Mouse (Mus musculus): Measurements from ENCODE around the gene Tyms. TPM values are rescaled to one million over a fixed set of nuclear protein-coding genes. Genes with fewer than 3 reads are reported as not detected.
A peak's percentile ranks its signal among the peaks of the same experiment; 100 is the strongest.

Gene Tyms
- total RNA-seq (2021) = 1 to 10 TPM; 3.0 to 3.9 TPM
- long read RNA-seq, experiment 1 = 0 reads
- long read RNA-seq, experiment 2, partial matches to known transcripts = 1 of 4 reads
- long read RNA-seq, experiment 2, other reads (novel, unspliced or antisense) = 3 of 4 reads

GRCm38 (mm10) chr5:30072825-30073821 lies at the start of gene Tyms:
Gene Tyms (minus strand): TSS chr5:30073617.
- intact Hi-C loops (cut with DNase I) = loop anchor here (5.0 kb wide), 1 partner anchor 61 kb away; the partner anchor contains the start of gene Il6
- TF ChIP-seq CTCF (IDR thresholded peaks at IDR 0.05) = no peak; the same call in 1 of the 2 replicates
- Histone ChIP-seq H3K27ac (no peak within 1 kb of the TSS), H3K4me3 (peak within 1 kb of the TSS; percentile 73)
- DNase-seq (ENCODE audit: extremely low spot score in 1 of 2, low spot score in 2 of 2) = peak; percentile 54 to 62

GRCm38 (mm10) chr5:30122481-30122880 lies 49.1 kb upstream of the Tyms start:
- Histone ChIP-seq H3K4me3 (no peak overlapping the region), H3K27ac (no peak overlapping the region)
- no peak for DNase-seq (ENCODE audit: extremely low spot score in 1 of 2, low spot score in 2 of 2)
- no peak for TF ChIP-seq CTCF (IDR thresholded peaks at IDR 0.05)
- intact Hi-C loops (cut with DNase I) = no loop called here

- intact Hi-C loops (cut with DNase I) = no loop called here
- no peak for DNase-seq (ENCODE audit: extremely low spot score in 1 of 2, low spot score in 2 of 2)
- Histone ChIP-seq H3K4me3 (no peak overlapping the region), H3K27ac (no peak overlapping the region)
- TF ChIP-seq CTCF (IDR thresholded peaks at IDR 0.05) = no peak
Measured at GRCm38 (mm10) chr5:30120106-30120505, 46.7 kb upstream of the Tyms start.

- no peak for DNase-seq (ENCODE audit: extremely low spot score in 1 of 2, low spot score in 2 of 2)
- H3K27ac ChIP-seq = no peak overlapping the region
- no peak for TF ChIP-seq CTCF (IDR thresholded peaks at IDR 0.05)
- no peak overlapping the region for H3K4me3 ChIP-seq
- intact Hi-C loops (cut with DNase I) = no loop called here
Measured at GRCm38 (mm10) chr5:30119163-30119562, 45.7 kb upstream of the Tyms start.

GRCm38 (mm10) chr5:30118018-30118417 lies 44.6 kb upstream of the Tyms start:
- intact Hi-C loops (cut with DNase I) = no loop called here
- DNase-seq (ENCODE audit: extremely low spot score in 1 of 2, low spot score in 2 of 2) = no peak
- no peak; the same call in 1 of the 2 replicates for TF ChIP-seq CTCF (IDR thresholded peaks at IDR 0.05)
- Histone ChIP-seq H3K27ac (no peak overlapping the region), H3K4me3 (no peak overlapping the region)

- TF ChIP-seq CTCF (IDR thresholded peaks at IDR 0.05) = peak; percentile 10
- intact Hi-C loops (cut with DNase I) = no loop called here
- Histone ChIP-seq H3K27ac (no peak overlapping the region), H3K4me3 (no peak overlapping the region)
- no peak for DNase-seq (ENCODE audit: extremely low spot score in 1 of 2, low spot score in 2 of 2)
Measured at GRCm38 (mm10) chr5:30115718-30116117, 42.3 kb upstream of the Tyms start.

- intact Hi-C loops (cut with DNase I) = loop anchor here (5.0 kb wide), 1 partner anchor 287 kb away; no protein-coding TSS in a partner anchor
- no peak for TF ChIP-seq CTCF (IDR thresholded peaks at IDR 0.05)
- DNase-seq (ENCODE audit: extremely low spot score in 1 of 2, low spot score in 2 of 2) = no peak
- H3K27ac ChIP-seq = no peak overlapping the region
- H3K4me3 ChIP-seq = peak overlapping the region; percentile 48
Measured at GRCm38 (mm10) chr5:30114761-30115140, 41.3 kb upstream of the Tyms start.

GRCm38 (mm10) chr5:30113881-30114760 lies 40.7 kb upstream of the Tyms start:
- intact Hi-C loops (cut with DNase I) = loop anchor here (5.0 kb wide), 1 partner anchor 287 kb away; no protein-coding TSS in a partner anchor

GRCm38 (mm10) chr5:30112533-30113068 lies 39.2 kb upstream of the Tyms start:
- peak; percentile 21 for TF ChIP-seq CTCF (IDR thresholded peaks at IDR 0.05)
- no peak for DNase-seq (ENCODE audit: extremely low spot score in 1 of 2, low spot score in 2 of 2)
- no peak overlapping the region for H3K4me3 ChIP-seq
- H3K27ac ChIP-seq = no peak overlapping the region
- intact Hi-C loops (cut with DNase I) = loop anchor here (5.0 kb wide), 1 partner anchor 285 kb away; no protein-coding TSS in a partner anchor

More at GRCm38 (mm10) chr5:30113881-30114760, 40.7 kb upstream of the Tyms start:
- no peak overlapping the region for H3K27ac ChIP-seq
- peak; percentile 58 for TF ChIP-seq CTCF (IDR thresholded peaks at IDR 0.05)
- peak; percentile 66 to 67 for DNase-seq (ENCODE audit: extremely low spot score in 1 of 2, low spot score in 2 of 2)
- peak overlapping the region; percentile 48 for H3K4me3 ChIP-seq

GRCm38 (mm10) chr5:30111771-30112170 lies 38.4 kb upstream of the Tyms start:
- no peak for DNase-seq (ENCODE audit: extremely low spot score in 1 of 2, low spot score in 2 of 2)
- H3K27ac ChIP-seq = no peak overlapping the region
- H3K4me3 ChIP-seq = no peak overlapping the region
- TF ChIP-seq CTCF (IDR thresholded peaks at IDR 0.05) = no peak; the same call in 1 of the 2 replicates
- intact Hi-C loops (cut with DNase I) = loop anchor here (5.0 kb wide), 1 partner anchor 284 kb away; no protein-coding TSS in a partner anchor

GRCm38 (mm10) chr5:30111126-30111525 lies 37.7 kb upstream of the Tyms start:
- intact Hi-C loops (cut with DNase I) = loop anchor here (5.0 kb wide), 1 partner anchor 284 kb away; no protein-coding TSS in a partner anchor
- DNase-seq (ENCODE audit: extremely low spot score in 1 of 2, low spot score in 2 of 2) = peak in 1 of 2 experiments; percentile 38
- Histone ChIP-seq H3K4me3 (no peak overlapping the region), H3K27ac (no peak overlapping the region)
- TF ChIP-seq CTCF (IDR thresholded peaks at IDR 0.05) = peak; percentile 29

All from left cerebral cortex, adult 2 months (tissue).